Mouse (Mus musculus): Measurements from ENCODE around the gene Eci3.

DNA sequence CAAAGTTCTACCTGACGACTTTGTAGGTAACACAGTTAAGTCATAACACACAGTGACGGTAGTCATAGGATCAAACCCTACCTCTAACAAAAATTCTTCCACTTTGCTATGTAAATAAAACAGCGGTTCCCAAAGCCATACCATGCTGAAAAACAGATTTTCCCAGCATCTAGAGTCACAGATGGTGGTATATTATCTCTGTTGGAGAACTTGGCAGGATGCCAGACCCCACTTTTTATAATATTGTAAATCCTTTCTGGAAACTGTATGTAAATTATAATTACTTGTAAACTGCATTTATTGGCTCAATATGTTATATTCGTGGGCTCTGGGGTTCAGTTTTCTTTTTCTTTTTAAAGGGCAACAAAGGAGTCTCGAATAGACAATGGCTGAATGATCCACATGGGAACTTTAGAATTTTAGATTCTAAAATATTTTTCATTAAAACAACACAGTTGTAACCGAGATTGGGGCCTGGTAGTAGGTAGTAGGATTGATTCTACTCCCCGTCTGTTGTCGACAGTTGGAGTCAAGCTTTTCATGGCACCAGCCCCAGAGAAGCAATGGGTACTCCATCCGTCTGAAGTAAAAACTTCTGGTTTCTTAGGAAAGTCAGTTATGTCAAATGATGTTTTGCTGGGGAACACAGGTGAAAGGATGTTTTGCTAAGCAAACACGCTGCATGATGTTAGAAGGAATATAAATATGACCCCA lies 28.5 kb downstream of the Eci3 start:
- TF ChIP-seq CTCF (IDR thresholded peaks at IDR 0.05; ENCODE audit: extremely low read depth, insufficient read depth, low read length) (no peak), POLR2A (IDR thresholded peaks at IDR 0.05; ENCODE audit: extremely low read depth, insufficient read depth, low read length) (no peak)
